In the genomic region with DNA sequence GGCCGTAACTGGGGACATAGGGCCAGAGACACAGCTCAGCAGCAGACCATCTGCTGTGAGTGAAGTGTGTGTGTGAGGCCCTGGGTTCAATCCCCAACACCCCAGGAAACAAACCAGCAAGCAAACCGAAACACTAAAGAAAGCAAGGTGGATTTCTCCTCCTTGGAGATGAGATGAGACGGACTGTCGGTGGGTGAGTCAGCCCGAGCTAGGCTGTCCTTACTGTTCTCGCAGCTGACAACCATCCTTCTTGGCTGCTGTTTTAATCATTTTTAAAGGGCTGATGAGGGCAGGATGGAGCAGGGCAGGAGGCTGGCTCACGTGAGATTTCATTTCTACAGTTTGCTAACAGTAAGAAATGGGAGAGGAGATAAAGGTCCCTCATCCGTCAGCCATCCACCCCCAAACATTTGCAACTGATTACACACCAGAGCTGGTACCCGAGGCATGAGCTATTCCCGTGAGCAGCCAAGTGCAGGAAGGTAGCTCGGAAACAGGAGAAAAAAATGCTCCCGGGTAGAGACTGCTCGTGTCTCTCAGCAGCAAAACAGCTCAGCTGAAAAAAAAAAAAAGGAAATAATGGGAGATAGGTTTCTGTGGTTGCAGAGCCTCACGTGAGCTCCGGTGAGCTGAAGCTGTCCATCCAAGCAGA, we compare ENCODE assay signal across 22 mouse cellular contexts. TPM values are rescaled to one million over a fixed set of nuclear protein-coding genes. Genes with fewer than 3 reads are reported as not detected.
DNase-seq lines count a peak whose midpoint lies in the region; ATAC-seq lines count a peak whose summit lies in the region.
"Had no signal": no experiment of that assay in that cellular context is flagged by ENCODE, and none has a peak within 500 bp of the region (broad histone marks: within the 10 kb centered on the region; RNA-seq: fewer than 3 reads in every experiment).

No protein-coding gene starts in this region.

- ATAC-seq in hindbrain, embryonic 13.5 days (ENCODE audit: low FRiP score), result no peak
- ATAC-seq in hindbrain, embryonic 16.5 days, result no peak
- ATAC-seq in embryonic facial prominence, embryonic 12.5 days (ENCODE audit: insufficient number of reproducible peaks, insufficient read depth, low FRiP score, low TSS enrichment), result no peak
- ATAC-seq: liver, embryonic 12.5 days; midbrain, embryonic 15.5 days had no signal

- H3K4me3 ChIP-seq in hindbrain, embryonic 13.5 days, result no peak overlapping the region
- H3K4me3 ChIP-seq in hindbrain, embryonic 16.5 days (ENCODE audit: low read length), result no peak overlapping the region
- no peak overlapping the region for H3K4me3 ChIP-seq in embryonic facial prominence, embryonic 12.5 days
- H3K4me3 ChIP-seq: embryonic facial prominence, embryonic 15.5 days; forebrain, embryonic 10.5 days; heart, embryonic 13.5 days; liver, embryonic 12.5 days; midbrain, embryonic 15.5 days had no signal

- H3K36me3 ChIP-seq in hindbrain, embryonic 13.5 days, result no peaks in the 10 kb centered on the region
- no peaks in the 10 kb centered on the region for H3K36me3 ChIP-seq in hindbrain, embryonic 16.5 days (ENCODE audit: control insufficient read depth, insufficient read depth, low read length)
- no peaks in the 10 kb centered on the region for H3K36me3 ChIP-seq in embryonic facial prominence, embryonic 12.5 days
- H3K36me3 ChIP-seq: embryonic facial prominence, embryonic 15.5 days; forebrain, embryonic 10.5 days; heart, embryonic 13.5 days; liver, embryonic 12.5 days; midbrain, embryonic 15.5 days had no signal

- 68% methylated on average over 15 of the region's 15 CpGs for WGBS in hindbrain, embryonic 13.5 days
- 61% methylated on average over 15 of the region's 15 CpGs for WGBS in hindbrain, embryonic 16.5 days
- WGBS in embryonic facial prominence, embryonic 12.5 days, result 44% methylated on average over 15 of the region's 15 CpGs

- H3K27me3 ChIP-seq in hindbrain, embryonic 13.5 days, result no peaks in the 10 kb centered on the region
- H3K27me3 ChIP-seq in hindbrain, embryonic 16.5 days (replicated peaks; ENCODE audit: control insufficient read depth, insufficient read depth, low read length), result no peaks in the 10 kb centered on the region
- H3K27me3 ChIP-seq in embryonic facial prominence, embryonic 12.5 days, result no peaks in the 10 kb centered on the region
- H3K27me3 ChIP-seq: embryonic facial prominence, embryonic 15.5 days; heart, embryonic 13.5 days; liver, embryonic 12.5 days; midbrain, embryonic 15.5 days had no signal

- H3K4me1 ChIP-seq in hindbrain, embryonic 13.5 days (replicated peaks), result peaks cover 5% of the 10 kb centered on the region; the same call in 1 of the 2 replicates
- peaks cover 4% of the 10 kb centered on the region; the same call in 1 of the 2 replicates for H3K4me1 ChIP-seq in hindbrain, embryonic 16.5 days (ENCODE audit: control insufficient read depth, insufficient read depth, low read depth, low read length)
- peaks cover 21% of the 10 kb centered on the region; the same call in 1 of the 2 replicates for H3K4me1 ChIP-seq in embryonic facial prominence, embryonic 12.5 days
- H3K4me1 ChIP-seq: midbrain, embryonic 15.5 days had no signal

- H3K27ac ChIP-seq in hindbrain, embryonic 13.5 days, result peak overlapping the region; percentile 59; the same call in 1 of the 2 replicates
- H3K27ac ChIP-seq in hindbrain, embryonic 16.5 days (ENCODE audit: low read depth, low read length), result no peak overlapping the region
- H3K27ac ChIP-seq in embryonic facial prominence, embryonic 12.5 days, result peak overlapping the region; percentile 50; the same call in 1 of the 2 replicates
- H3K27ac ChIP-seq: embryonic facial prominence, embryonic 15.5 days; forebrain, embryonic 10.5 days; heart, embryonic 13.5 days; liver, embryonic 12.5 days; macrophage; midbrain, embryonic 15.5 days; stomach, postnatal 0 days had no signal

- H3K9me3 ChIP-seq in hindbrain, embryonic 13.5 days, result no peaks in the 10 kb centered on the region
- no peaks in the 10 kb centered on the region for H3K9me3 ChIP-seq in hindbrain, embryonic 16.5 days (ENCODE audit: control insufficient read depth, low read length)
- H3K9me3 ChIP-seq in embryonic facial prominence, embryonic 12.5 days, result no peaks in the 10 kb centered on the region
- H3K9me3 ChIP-seq: embryonic facial prominence, embryonic 15.5 days; forebrain, embryonic 10.5 days; heart, embryonic 13.5 days; liver, embryonic 12.5 days; midbrain, embryonic 15.5 days had no signal

- H3K9ac ChIP-seq in hindbrain, embryonic 13.5 days, result no peak overlapping the region
- no peak overlapping the region for H3K9ac ChIP-seq in hindbrain, embryonic 16.5 days (ENCODE audit: low read depth, low read length)
- H3K9ac ChIP-seq in embryonic facial prominence, embryonic 12.5 days, result no peak overlapping the region
- H3K9ac ChIP-seq: embryonic facial prominence, embryonic 15.5 days; heart, embryonic 13.5 days; liver, embryonic 12.5 days; lung, embryonic 14.5 days; midbrain, embryonic 15.5 days had no signal

- DNase-seq in right cerebral cortex, postnatal 25 days, result peak; percentile 11
- DNase-seq in right cerebral cortex, postnatal 36 days (ENCODE audit: low spot score in 2 of 2), result no peak
- DNase-seq in cerebellum, postnatal 4 days (ENCODE audit: low spot score in 2 of 2), result no peak
- no peak for DNase-seq in embryo, embryonic 11 days
- DNase-seq: adrenal gland, adult 8-10 months; cerebellum, adult 18-20 months; cerebellum, postnatal 36 days; heart, postnatal 4 days; kidney, adult 8-10 months; kidney, postnatal 25 days; lung, embryonic 14.5 days; thymus, postnatal 36 days had no signal

- H3K4me2 ChIP-seq in hindbrain, embryonic 13.5 days, result no peak overlapping the region
- H3K4me2 ChIP-seq in hindbrain, embryonic 16.5 days (ENCODE audit: low read length), result no peak overlapping the region
- H3K4me2 ChIP-seq in embryonic facial prominence, embryonic 12.5 days (replicated peaks), result no peak overlapping the region
- H3K4me2 ChIP-seq: embryonic facial prominence, embryonic 15.5 days; heart, embryonic 13.5 days; liver, embryonic 12.5 days; lung, embryonic 14.5 days; midbrain, embryonic 15.5 days had no signal

RNA-seq across cellular contexts. Expression of gene Cldn14, which starts 27.3 kb away (rescaled TPM):
- polyA plus RNA-seq in hindbrain, embryonic 13.5 days (2015; fragmentation: Nextera tagmentation; extraction: Ambion mirVana), result not detected in 2 replicates
- polyA plus RNA-seq in hindbrain, embryonic 16.5 days (2015; fragmentation: Nextera tagmentation; extraction: Ambion mirVana), result not detected in 2 replicates
- 0.15 TPM in 1 of 2 replicates, not detected in the other for polyA plus RNA-seq in embryonic facial prominence, embryonic 12.5 days (2016; fragmentation: Nextera tagmentation; extraction: Ambion mirVana)
- polyA plus RNA-seq: forebrain, embryonic 10.5 days; heart, embryonic 13.5 days; lung, embryonic 14.5 days; macrophage; midbrain, embryonic 15.5 days had no signal
